Mouse (Mus musculus) limb, embryonic 14.5 days (tissue): Measurements from ENCODE around the gene Epha3. TPM values are rescaled to one million over a fixed set of nuclear protein-coding genes. Genes with fewer than 3 reads are reported as not detected.

ENCODE experiments used
- ATAC-seq: fragments of 200-750 bp; cut with Nextera tagmentation; 2 replicates; pipeline ENCODE4 v1.8.0; 2017; ENCODE audit warnings: low read depth, moderate number of reproducible peaks, moderate TSS enrichment; ENCODE audit not compliant: low FRiP score
- DNase-seq: peaks from one replicate; pipeline ENCODE4 v3.0.0-alpha.2; 2015; ENCODE audit warnings: low spot score
- H3K27ac ChIP-seq: fragments of 300-500 bp; sonication (generic); replicated peaks from 2 replicates; pipeline ENCODE4 v1.5.1; 2014; ENCODE audit warnings: low read depth, mild to moderate bottlenecking, low read length, moderate library complexity, mixed read lengths
- H3K27me3 ChIP-seq: fragments of 300-500 bp; sonication (generic); 2 replicates; pipeline ENCODE4 v1.6.1; 2014; ENCODE audit warnings: low read length, mixed read lengths; ENCODE audit not compliant: control insufficient read depth, insufficient read depth
- H3K36me3 ChIP-seq: fragments of 300-500 bp; sonication (generic); 2 replicates; pipeline ENCODE4 v1.6.1; 2014; ENCODE audit warnings: mild to moderate bottlenecking, low read length, moderate library complexity, mixed read lengths; ENCODE audit not compliant: control insufficient read depth, insufficient read depth
- H3K4me1 ChIP-seq: fragments of 300-500 bp; sonication (generic); 2 replicates; pipeline ENCODE4 v1.6.1; 2014; ENCODE audit warnings: antibody characterized with exemption, low read length, mixed read lengths; ENCODE audit not compliant: control insufficient read depth, insufficient read depth
- H3K4me2 ChIP-seq: fragments of 300-500 bp; sonication (generic); replicated peaks from 2 replicates; pipeline ENCODE4 v1.6.1; 2014; ENCODE audit warnings: low read depth, mild to moderate bottlenecking, low read length, moderate library complexity; ENCODE audit not compliant: severe bottlenecking
- H3K4me3 ChIP-seq: fragments of 300-500 bp; sonication (generic); replicated peaks from 2 replicates; pipeline ENCODE4 v1.5.1; 2014; ENCODE audit warnings: low read length
- H3K9ac ChIP-seq: fragments of 300-500 bp; sonication (generic); 2 replicates; pipeline ENCODE4 v1.6.1; 2014; ENCODE audit warnings: mild to moderate bottlenecking, low read depth, low read length, moderate library complexity; ENCODE audit not compliant: severe bottlenecking
- H3K9me3 ChIP-seq: fragments of 300-500 bp; sonication (generic); 2 replicates; pipeline ENCODE4 v1.6.1; 2016; ENCODE audit warnings: low read length; ENCODE audit not compliant: control insufficient read depth
- POLR2A ChIP-seq: fragments of 200-500 bp; IDR thresholded peaks from 2 replicates; pipeline ENCODE4 v1.8.0; 2012; ENCODE audit warnings: inconsistent platforms, mild to moderate bottlenecking, moderate library complexity, borderline replicate concordance; ENCODE audit not compliant: insufficient read depth, insufficient read length; ENCODE audit errors: extremely low read depth
- WGBS: fragments of 180-500 bp; shearing (Covaris S2); extraction: QIAGEN DNeasy Blood & Tissue Kit; methylation state at CpG from one replicate; pipeline ENCODE4 v1.1.7; 2014; 5-methylcytosine and 5-hydroxymethylcytosine counted together
- polyA plus RNA-seq, 2 experiments: library from polyadenylated mRNA; depleted of rRNA in 1 of 2; stranded (reverse) in 1 of 2; unstranded in 1 of 2; fragments of >200 nt; fragmentation: Nextera tagmentation in 1 of 2; extraction: Ambion mirVana in 1 of 2; gene quantifications; 2 replicates each; pipeline versions ENCODE4 v1.2.1 to v1.2.3; 2012 to 2014

Gene Epha3
- polyA plus RNA-seq, 2 experiments: 15.7 to 26.6 TPM

DNA sequence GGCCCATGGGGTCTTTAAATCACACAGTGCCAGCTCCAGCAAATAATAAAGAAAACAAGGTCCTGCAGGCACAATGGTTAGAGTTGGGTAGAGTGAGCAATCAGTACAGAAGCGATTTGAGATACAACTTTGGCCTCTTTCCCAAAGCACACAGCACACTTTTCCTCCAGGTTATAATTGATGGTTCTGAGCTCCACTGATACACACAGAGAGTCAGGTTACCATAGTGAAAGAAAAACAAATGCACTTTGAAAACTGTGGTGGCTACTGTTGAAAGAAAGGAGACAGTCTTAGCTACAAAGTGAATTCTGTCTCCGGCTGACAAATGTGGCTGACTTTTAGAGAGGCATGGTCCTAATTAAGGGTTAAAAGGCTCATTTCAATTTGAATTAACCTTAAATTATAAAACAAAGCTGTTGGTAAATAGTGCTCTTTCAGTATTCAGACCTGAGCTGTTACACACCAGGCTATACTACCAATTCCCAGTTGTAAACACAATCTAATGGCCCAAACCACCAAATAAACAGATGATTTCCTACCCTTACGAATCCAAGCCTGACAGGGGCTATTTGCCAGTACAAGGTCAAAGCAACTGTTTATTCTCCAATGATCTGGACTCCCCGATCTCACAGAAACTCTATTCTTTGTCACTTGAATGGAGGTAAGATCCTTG lies 205.5 kb downstream of the Epha3 start:
- no peak overlapping the region for H3K4me3 ChIP-seq
- no peaks in the 10 kb centered on the region for H3K36me3 ChIP-seq
- H3K9ac ChIP-seq: no peak overlapping the region
- H3K4me1 ChIP-seq: 0 out of 2 replicates have a peak, but pooled peaks cover under 1% of the 10 kb centered on the region
- H3K9me3 ChIP-seq: no peaks in the 10 kb centered on the region
- no peak overlapping the region for H3K27ac ChIP-seq
- TF ChIP-seq POLR2A: no peak
- no peaks in the 10 kb centered on the region for H3K27me3 ChIP-seq
- DNase-seq: no peak
- H3K4me2 ChIP-seq: no peak overlapping the region
- WGBS: 17% methylated on average over 4 of the region's 4 CpGs
- ATAC-seq: no peak

DNA sequence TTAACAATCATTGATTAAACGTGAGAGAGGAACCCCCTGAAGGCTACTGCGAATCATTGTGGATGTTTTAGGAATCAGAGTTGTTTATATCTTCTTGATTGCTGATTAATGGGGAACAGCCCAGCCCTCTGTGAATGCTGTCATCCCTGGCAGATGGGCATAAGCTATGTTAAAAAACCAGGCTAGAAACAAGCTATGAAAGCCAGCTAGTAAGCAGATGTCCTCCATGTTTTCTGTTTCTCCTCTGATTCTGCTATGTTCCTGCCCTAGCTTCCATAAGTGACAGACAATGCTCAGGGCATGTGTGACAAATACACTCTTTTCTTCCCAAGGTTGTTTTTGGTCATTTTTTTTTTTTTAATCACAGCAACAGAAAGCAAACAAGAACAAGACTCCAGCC lies 206.2 kb downstream of the Epha3 start:
- no peak overlapping the region for H3K27ac ChIP-seq
- H3K27me3 ChIP-seq: no peaks in the 10 kb centered on the region
- TF ChIP-seq POLR2A: no peak
- H3K9ac ChIP-seq: no peak overlapping the region
- H3K4me1 ChIP-seq: 0 out of 2 replicates have a peak, but pooled peaks cover 2% of the 10 kb centered on the region
- no peak for DNase-seq
- no peak overlapping the region for H3K4me3 ChIP-seq
- H3K4me2 ChIP-seq: no peak overlapping the region
- no peak for ATAC-seq
- no peaks in the 10 kb centered on the region for H3K36me3 ChIP-seq
- 25% methylated on average over 2 of the region's 2 CpGs for WGBS
- H3K9me3 ChIP-seq: no peaks in the 10 kb centered on the region

DNA sequence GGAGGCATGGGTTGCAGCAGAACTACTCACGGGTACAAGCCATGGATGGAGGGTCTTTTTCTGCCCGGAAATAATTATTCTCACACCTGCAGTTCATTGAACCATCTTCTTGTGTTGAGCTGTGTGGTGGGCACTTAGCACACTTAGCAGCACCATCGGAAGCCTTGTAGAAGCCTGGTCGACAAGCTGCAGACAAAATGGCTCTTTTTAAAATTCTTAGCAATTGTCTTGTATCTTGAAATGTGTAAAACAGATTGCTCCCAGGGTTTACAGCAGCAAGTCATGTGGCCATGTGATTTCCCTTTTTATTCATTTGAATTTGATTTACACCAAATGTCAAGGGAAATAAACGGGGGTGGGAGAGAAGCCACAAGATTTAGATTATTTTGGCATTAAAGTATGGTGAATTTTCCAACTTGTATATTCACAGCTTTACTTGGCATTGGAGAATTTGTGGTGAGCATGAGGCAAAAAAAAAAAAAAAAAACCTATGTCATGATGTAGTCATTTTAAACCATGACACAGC lies 210.5 kb downstream of the Epha3 start:
- Histone ChIP-seq H3K27ac (no peak overlapping the region), H3K9me3 (no peaks in the 10 kb centered on the region), H3K4me1 (0 out of 2 replicates have a peak, but pooled peaks cover 2% of the 10 kb centered on the region), H3K9ac (no peak overlapping the region), H3K4me2 (no peak overlapping the region), H3K4me3 (no peak overlapping the region), H3K27me3 (no peaks in the 10 kb centered on the region), H3K36me3 (no peaks in the 10 kb centered on the region)
- no peak for TF ChIP-seq POLR2A
- no peak for ATAC-seq
- DNase-seq: no peak
- WGBS: 67% methylated on average over 5 of the region's 5 CpGs

DNA sequence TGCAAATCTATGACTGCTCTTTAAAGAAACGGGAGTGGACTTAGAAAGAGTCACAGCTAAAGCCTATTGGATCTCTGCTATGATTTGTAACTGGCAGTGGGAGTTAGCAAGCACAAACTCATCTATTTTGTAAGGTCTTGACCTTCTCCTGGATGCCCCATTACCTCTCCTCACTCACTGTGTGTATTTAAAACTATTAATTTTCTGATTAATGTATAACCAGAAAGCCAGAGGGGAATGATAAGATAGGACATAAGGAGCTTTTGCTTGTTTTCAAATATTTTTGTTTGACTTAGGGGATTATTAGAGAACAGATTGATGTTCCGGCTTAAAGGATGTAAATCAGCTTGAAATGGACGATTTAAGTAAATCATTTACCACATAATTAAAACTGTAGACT lies 213.2 kb downstream of the Epha3 start:
- H3K4me1 ChIP-seq: 0 out of 2 replicates have a peak, but pooled peaks cover 2% of the 10 kb centered on the region
- ATAC-seq (no peak), DNase-seq (no peak)
- no peak for TF ChIP-seq POLR2A
- no peak overlapping the region for H3K4me2 ChIP-seq
- no peaks in the 10 kb centered on the region for H3K27me3 ChIP-seq
- H3K27ac ChIP-seq: no peak overlapping the region
- no peak overlapping the region for H3K4me3 ChIP-seq
- no peaks in the 10 kb centered on the region for H3K36me3 ChIP-seq
- 78% methylated on average over 3 of the region's 3 CpGs for WGBS
- no peak overlapping the region for H3K9ac ChIP-seq
- H3K9me3 ChIP-seq: no peaks in the 10 kb centered on the region

DNA sequence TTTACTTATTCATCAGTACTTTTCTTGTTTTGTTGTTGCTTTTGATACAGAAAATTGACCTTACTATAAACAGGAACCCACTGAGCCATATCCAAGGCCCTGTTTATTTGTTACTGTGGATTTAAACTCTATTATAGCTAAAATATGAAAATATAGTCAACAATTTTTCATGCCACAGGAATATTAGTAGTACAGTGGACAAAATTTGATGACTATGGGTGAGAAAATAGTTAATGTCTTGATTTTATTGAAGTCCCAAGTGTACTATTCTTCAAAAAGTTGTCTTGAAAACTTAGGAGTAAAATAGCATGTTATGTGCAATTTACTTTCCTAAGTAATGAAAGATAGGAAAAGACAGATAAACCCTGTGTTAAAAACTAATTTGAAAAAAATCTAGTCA lies 217.4 kb downstream of the Epha3 start:
- Histone ChIP-seq H3K4me3 (no peak overlapping the region), H3K4me1 (peaks cover 3% of the 10 kb centered on the region; the same call in 1 of the 2 replicates), H3K9ac (no peak overlapping the region), H3K4me2 (no peak overlapping the region), H3K27ac (no peak overlapping the region), H3K27me3 (no peaks in the 10 kb centered on the region), H3K9me3 (no peaks in the 10 kb centered on the region), H3K36me3 (no peaks in the 10 kb centered on the region)
- no peak for TF ChIP-seq POLR2A
- DNase-seq (no peak), ATAC-seq (no peak)
